Mouse (Mus musculus) olfactory bulb, adult 2 months (tissue): ENCODE measurements around the gene Atp2c1.

Experiments used
- CTCF ChIP-seq: fragments of 200-500 bp; IDR thresholded peaks from 2 replicates; pipeline ENCODE4 v1.5.1; 2012; ENCODE audit warnings: low read depth, mild to moderate bottlenecking, low read length, moderate library complexity; ENCODE audit not compliant: insufficient read depth
- POLR2A ChIP-seq: fragments of 200-500 bp; IDR thresholded peaks from 2 replicates; pipeline ENCODE4 v1.6.1; 2012; ENCODE audit warnings: mild to moderate bottlenecking, low read depth, low read length, moderate library complexity; ENCODE audit not compliant: insufficient read depth

DNA sequence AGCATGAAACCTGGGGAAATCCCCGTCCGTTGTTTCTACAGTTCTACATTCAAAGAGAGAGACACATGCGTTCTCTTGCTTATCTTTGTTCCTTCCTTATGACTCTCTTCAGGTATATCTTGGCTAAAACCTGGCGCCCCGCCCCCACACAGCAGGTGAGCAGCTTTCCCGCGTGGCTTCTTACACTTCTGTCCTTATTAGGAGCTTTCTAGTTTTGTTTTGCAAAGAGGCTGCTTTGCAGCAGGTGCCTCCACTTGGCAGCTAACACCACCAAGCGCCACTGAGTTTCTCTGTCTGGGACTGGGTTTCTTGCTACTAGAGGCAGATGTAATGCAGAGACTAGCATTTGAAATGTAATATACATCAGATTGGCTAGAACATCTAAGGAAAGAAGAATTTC lies 10.4 kb upstream of the Atp2c1 start:
- TF ChIP-seq POLR2A (no peak), CTCF (no peak)
